In genomic region chr16:13532840-13533239, GRCm38 (mm10) we compare ENCODE assay signal across 8 mouse cellular contexts.
DNase-seq lines count a peak whose midpoint lies in the region; ATAC-seq and TF ChIP-seq lines count a peak whose summit lies in the region.

No protein-coding gene starts in this region.

- TF ChIP-seq POLR2A in brain, embryonic 14.5 days (IDR thresholded peaks at IDR 0.05; ENCODE audit: borderline replicate concordance, extremely low read depth, insufficient read depth, insufficient read length, poor library complexity, severe bottlenecking) = no peak

- H3K4me3 ChIP-seq in lung, embryonic 14.5 days (ENCODE audit: low read depth, low read length) = no peak overlapping the region

- no peak overlapping the region for H3K9ac ChIP-seq in lung, embryonic 14.5 days

- no peaks in the 10 kb centered on the region for H3K4me1 ChIP-seq in lung, embryonic 14.5 days (ENCODE audit: insufficient read depth)

- H3K27ac ChIP-seq in lung, embryonic 14.5 days (ENCODE audit: low read depth) = no peak overlapping the region

- peak; percentile 64; the same call in 1 of the 2 replicates for ATAC-seq in lung, embryonic 14.5 days (ENCODE audit: insufficient read depth)

- H3K36me3 ChIP-seq in lung, embryonic 14.5 days (ENCODE audit: insufficient read depth) = peaks cover 3% of the 10 kb centered on the region; the same call in 1 of the 2 replicates

- TF ChIP-seq CTCF in brain, embryonic 14.5 days (IDR thresholded peaks at IDR 0.05; ENCODE audit: borderline replicate concordance, extremely low read depth, insufficient read depth, insufficient read length) = peak; percentile 58; the same call in 1 of the 2 replicates
- peak; percentile 74 for TF ChIP-seq CTCF in lung, embryonic 14.5 days (IDR thresholded peaks at IDR 0.05; ENCODE audit: low read depth)

- peak; percentile 58 for DNase-seq in adrenal gland, postnatal 10 days
- no peak for DNase-seq in adrenal gland, adult 8-10 months
- DNase-seq in layer of hippocampus, adult 11-12 months (ENCODE audit: low spot score) = peak; percentile 30
- no peak for DNase-seq in layer of hippocampus, postnatal 25 days (ENCODE audit: extremely low spot score in 1 of 2, low spot score in 1 of 2)
- DNase-seq in brain, embryonic 14.5 days (ENCODE audit: low read depth) = peak; percentile 57
- peak; percentile 79 for DNase-seq in lung, embryonic 14.5 days
- no peak for DNase-seq in spleen, adult 12 weeks (ENCODE audit: low spot score)
- DNase-seq in gastrocnemius, postnatal 36 days = no peak

- H3K9me3 ChIP-seq in lung, embryonic 14.5 days (ENCODE audit: low read depth, low read length) = no peaks in the 10 kb centered on the region

- no peak overlapping the region for H3K4me2 ChIP-seq in lung, embryonic 14.5 days

- H3K27me3 ChIP-seq in lung, embryonic 14.5 days (ENCODE audit: insufficient read depth, low read length) = no peaks in the 10 kb centered on the region

- intact Hi-C loops in gastrocnemius, postnatal 36 days (cut with DNase I) = loop anchor here (2.0 to 10.0 kb wide), 5 partner anchors 48 to 408 kb away; partner anchors contain the start of gene Pla2g10

Comparison
In these comparisons a context has a peak if more than half of its experiments do, and no peak if none do; other contexts are left out.
1. DNase-seq: peak in adrenal gland, postnatal 10 days (single experiment), layer of hippocampus, adult 11-12 months (single experiment), brain, embryonic 14.5 days (single experiment) and lung, embryonic 14.5 days (single experiment); none in adrenal gland, adult 8-10 months (single experiment), layer of hippocampus, postnatal 25 days (0 of 2), spleen, adult 12 weeks (single experiment) and gastrocnemius, postnatal 36 days (0 of 2).